Mouse (Mus musculus): ENCODE data around the gene Atl1. TPM values are rescaled to one million over a fixed set of nuclear protein-coding genes. Genes with fewer than 3 reads are reported as not detected.

The Atl1 gene
- polyA plus RNA-seq, 1 experiment, result 79.9 TPM

DNA sequence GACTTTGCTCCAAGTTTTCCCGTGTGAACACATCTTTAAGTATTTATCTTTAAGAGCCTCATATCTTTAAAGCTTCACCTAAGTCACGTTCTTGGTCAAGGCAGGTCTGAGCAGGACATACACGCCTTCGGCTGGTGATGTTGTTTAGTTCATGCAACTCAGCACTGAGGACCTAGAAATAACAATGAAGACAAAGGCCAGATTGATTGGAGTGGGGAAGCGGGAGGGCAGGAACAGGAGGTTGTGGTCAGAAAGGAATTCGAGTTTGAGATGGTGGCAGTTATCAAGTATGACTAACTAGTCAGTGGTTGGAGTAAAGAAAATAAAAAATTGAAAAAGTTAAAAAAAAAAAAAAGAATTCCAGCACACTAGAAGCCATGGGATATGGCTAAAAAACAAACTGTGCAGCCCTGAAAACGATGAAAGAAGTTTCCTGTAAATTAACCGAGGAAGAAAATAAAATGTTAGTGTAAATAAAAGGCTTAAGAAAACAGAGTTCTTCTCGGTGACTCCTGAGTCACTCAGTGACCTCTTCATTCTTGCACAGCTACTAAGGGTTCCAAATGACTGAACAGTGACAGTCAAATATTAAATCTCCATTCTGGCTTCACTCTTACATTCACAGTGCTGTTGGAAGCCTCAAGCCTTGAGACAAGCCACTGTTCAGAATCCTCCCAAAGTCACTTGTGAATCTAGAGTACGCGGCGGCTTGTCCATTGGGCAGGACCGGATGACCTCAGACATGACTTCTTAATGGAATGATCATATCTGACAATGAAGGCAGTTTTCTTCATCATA lies 106.0 kb downstream of the Atl1 start:
- Histone ChIP-seq H3K4me1 (ENCODE audit: control insufficient read depth, insufficient read depth, low read length) (no peaks in the 10 kb centered on the region), H3K27ac (ENCODE audit: insufficient read depth, low read length) (no peak overlapping the region), H3K4me3 (replicated peaks; ENCODE audit: insufficient read depth, low read depth, low read length) (no peak overlapping the region), H3K27me3 (ENCODE audit: control insufficient read depth, insufficient read depth, low read length) (no peaks in the 10 kb centered on the region)
- 87% methylated on average over 13 of the region's 13 CpGs for WGBS
- TF ChIP-seq POLR2A (IDR thresholded peaks at IDR 0.05; ENCODE audit: borderline replicate concordance, insufficient read depth, low read length), result no peak
- DNase-seq, result no peak

DNA sequence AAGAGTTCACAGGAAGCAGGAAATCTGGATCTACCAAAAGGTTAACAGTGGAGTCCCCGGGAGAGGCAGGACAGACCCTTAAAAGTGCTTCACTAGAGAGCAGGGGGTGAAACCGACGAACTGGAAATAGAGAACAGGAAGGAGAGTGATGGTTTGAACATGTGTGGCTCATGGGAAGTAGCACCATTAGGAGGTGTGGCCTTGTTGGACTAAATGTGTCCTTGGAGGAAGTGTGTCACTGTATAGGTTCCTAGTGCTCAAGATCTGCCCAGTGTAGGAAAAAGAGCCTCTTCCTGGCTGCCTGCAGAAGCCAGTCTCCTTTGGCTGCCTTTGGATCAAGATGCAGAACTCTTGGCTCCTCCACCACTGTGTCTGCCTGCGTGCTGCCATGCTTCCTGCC lies 112.7 kb downstream of the Atl1 start:
- Histone ChIP-seq H3K27me3 (ENCODE audit: control insufficient read depth, insufficient read depth, low read length) (no peaks in the 10 kb centered on the region), H3K27ac (ENCODE audit: insufficient read depth, low read length) (no peak overlapping the region), H3K4me3 (replicated peaks; ENCODE audit: insufficient read depth, low read depth, low read length) (no peak overlapping the region), H3K4me1 (ENCODE audit: control insufficient read depth, insufficient read depth, low read length) (no peaks in the 10 kb centered on the region)
- TF ChIP-seq CTCF (IDR thresholded peaks at IDR 0.05; ENCODE audit: borderline replicate concordance, insufficient read depth, low read depth, low read length) (no peak), POLR2A (IDR thresholded peaks at IDR 0.05; ENCODE audit: borderline replicate concordance, insufficient read depth, low read length) (no peak)
- 81% methylated on average over 4 of the region's 4 CpGs for WGBS
- no peak for DNase-seq

DNA sequence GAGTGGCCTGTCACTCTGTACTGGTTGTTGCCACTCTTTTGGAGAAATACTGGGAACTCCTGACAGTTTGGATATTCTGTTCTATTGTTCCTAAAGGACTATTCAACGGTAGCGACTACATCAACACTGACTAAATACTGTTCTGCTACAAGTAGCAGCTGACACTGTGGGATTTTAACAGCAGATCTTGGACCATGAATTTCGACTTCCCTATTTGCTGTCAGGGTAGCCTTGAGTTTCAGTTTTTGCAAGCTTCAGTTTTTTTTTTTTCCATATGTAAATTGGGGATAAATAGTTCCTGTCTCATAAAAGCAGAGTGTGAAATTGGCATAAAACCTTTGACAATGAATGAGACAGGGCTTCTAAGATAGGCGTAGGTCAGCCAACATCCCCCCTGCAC lies 117.9 kb downstream of the Atl1 start:
- DNase-seq, result no peak
- no peak overlapping the region for H3K4me3 ChIP-seq (replicated peaks; ENCODE audit: insufficient read depth, low read depth, low read length)
- no peaks in the 10 kb centered on the region for H3K4me1 ChIP-seq (ENCODE audit: control insufficient read depth, insufficient read depth, low read length)
- no peak overlapping the region for H3K27ac ChIP-seq (ENCODE audit: insufficient read depth, low read length)
- no peak for TF ChIP-seq CTCF (IDR thresholded peaks at IDR 0.05; ENCODE audit: borderline replicate concordance, insufficient read depth, low read depth, low read length)
- TF ChIP-seq POLR2A (IDR thresholded peaks at IDR 0.05; ENCODE audit: borderline replicate concordance, insufficient read depth, low read length), result no peak
- WGBS, result 94% methylated on average over 4 of the region's 4 CpGs
- no peaks in the 10 kb centered on the region for H3K27me3 ChIP-seq (ENCODE audit: control insufficient read depth, insufficient read depth, low read length)

DNA sequence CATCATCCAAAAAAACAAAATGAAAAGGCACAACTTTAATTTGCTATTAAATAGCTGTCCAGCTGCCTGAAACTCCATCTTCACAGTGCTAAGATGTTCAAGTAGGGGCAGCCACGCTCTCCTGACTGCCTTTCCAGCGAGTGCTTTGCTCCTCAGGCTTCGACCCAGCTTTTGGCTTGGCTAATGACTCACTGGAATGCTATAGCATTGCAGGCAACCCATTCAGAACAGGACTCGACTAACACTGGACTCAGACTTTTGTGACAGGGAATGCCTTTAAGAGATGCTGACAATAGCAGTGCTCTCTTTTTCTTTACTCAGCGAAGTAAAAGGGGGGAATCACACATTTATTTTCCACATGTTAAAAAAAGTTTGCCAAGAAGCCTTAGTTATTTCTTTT lies 119.3 kb downstream of the Atl1 start:
- WGBS, result 50% methylated on average over 5 of the region's 5 CpGs
- no peak for DNase-seq

DNA sequence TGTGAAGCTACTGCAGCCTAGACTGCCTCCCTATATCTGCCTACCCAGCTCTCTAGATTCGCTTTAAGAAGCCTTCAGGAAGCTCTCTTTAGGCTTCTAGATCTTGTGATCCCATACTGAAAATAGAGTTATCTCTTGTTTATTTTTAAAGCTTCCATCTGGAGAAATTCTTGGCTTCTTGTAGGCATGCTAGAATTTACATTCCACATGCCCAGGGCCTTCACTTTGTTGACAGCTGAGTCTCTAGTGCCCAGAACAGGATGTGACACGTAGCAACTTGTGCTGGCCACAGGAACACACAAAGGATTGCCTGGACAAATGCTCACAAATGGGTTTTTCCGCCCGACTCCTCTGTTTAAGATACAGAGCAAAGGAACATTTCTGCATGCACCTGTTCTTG lies 123.5 kb downstream of the Atl1 start:
- no peak overlapping the region for H3K4me3 ChIP-seq (replicated peaks; ENCODE audit: insufficient read depth, low read depth, low read length)
- TF ChIP-seq CTCF (IDR thresholded peaks at IDR 0.05; ENCODE audit: borderline replicate concordance, insufficient read depth, low read depth, low read length) (no peak), POLR2A (IDR thresholded peaks at IDR 0.05; ENCODE audit: borderline replicate concordance, insufficient read depth, low read length) (no peak)
- no peaks in the 10 kb centered on the region for H3K4me1 ChIP-seq (ENCODE audit: control insufficient read depth, insufficient read depth, low read length)
- DNase-seq, result no peak
- 86% methylated on average over 4 of the region's 4 CpGs for whole genome bisulfite sequencing
- no peak overlapping the region for H3K27ac ChIP-seq (ENCODE audit: insufficient read depth, low read length)
- no peaks in the 10 kb centered on the region for H3K27me3 ChIP-seq (ENCODE audit: control insufficient read depth, insufficient read depth, low read length)

More for the DNA sequence above, 119.3 kb downstream of the Atl1 start:
- H3K4me1 ChIP-seq (ENCODE audit: control insufficient read depth, insufficient read depth, low read length), result no peaks in the 10 kb centered on the region
- no peak for TF ChIP-seq CTCF (IDR thresholded peaks at IDR 0.05; ENCODE audit: borderline replicate concordance, insufficient read depth, low read depth, low read length)
- TF ChIP-seq POLR2A (IDR thresholded peaks at IDR 0.05; ENCODE audit: borderline replicate concordance, insufficient read depth, low read length), result no peak
- no peaks in the 10 kb centered on the region for H3K27me3 ChIP-seq (ENCODE audit: control insufficient read depth, insufficient read depth, low read length)
- no peak overlapping the region for H3K27ac ChIP-seq (ENCODE audit: insufficient read depth, low read length)
- H3K4me3 ChIP-seq (replicated peaks; ENCODE audit: insufficient read depth, low read depth, low read length), result no peak overlapping the region

Other genes with a start within 250 kb of the Atl1 start
- gene Sos2, start 210.8 kb upstream of the Atl1 start, polyA plus RNA-seq (2012; rRNA removed), result 50.3 and 56.4 TPM in 2 replicates
- gene L2hgdh, start 167.7 kb upstream of the Atl1 start, polyA plus RNA-seq (2012; rRNA removed), result 11.9 and 12.9 TPM in 2 replicates
- gene Atp5s, start 167.7 kb upstream of the Atl1 start, polyA plus RNA-seq (2012; rRNA removed), result 33.3 and 33.8 TPM in 2 replicates
- gene Cdkl1, start 101.3 kb upstream of the Atl1 start, polyA plus RNA-seq (2012; rRNA removed), result 20.1 and 24.2 TPM in 2 replicates
- 22.7 and 22.9 TPM in 2 replicates for gene Map4k5, start 586 bp downstream of the Atl1 start, polyA plus RNA-seq (2012; rRNA removed)
- 20.8 and 22.5 TPM in 2 replicates for gene Sav1, start 94.4 kb downstream of the Atl1 start, polyA plus RNA-seq (2012; rRNA removed)
- 7.2 and 7.4 TPM in 2 replicates for gene Nin, start 221.1 kb downstream of the Atl1 start, polyA plus RNA-seq (2012; rRNA removed)

Measured in cerebellum, adult 2 months (tissue).